Mouse (Mus musculus) cerebellum, postnatal 36 days (tissue): Measurements from ENCODE around the gene Slc22a27.
"Not testable (repeated sequence)": the region's sequence is repeated elsewhere in the genome, so short reads cannot be mapped to it uniquely, and the experiment has no call there.

Source experiments
- DNase-seq, 2 experiments: peaks; one replicate each; pipeline ENCODE4 v3.0.0; 2021 to 2022; ENCODE audit warnings: mixed read lengths in 2 of 2

The Slc22a27 gene

GRCm38 (mm10) chr19:7965927-7966326 is at the start of gene Slc22a27:
Gene Slc22a27, minus strand, starts transcription at chr19:7966027.
- DNase-seq, result not testable (repeated sequence)

GRCm38 (mm10) chr19:8011596-8011995 is 45.8 kb upstream of the Slc22a27 start:
- DNase-seq, result not testable (repeated sequence)

- DNase-seq, result not testable (repeated sequence)
These were observed 43.3 kb upstream of the Slc22a27 start for GRCm38 (mm10) chr19:8009086-8009485.

- DNase-seq, result no peak
These were observed 2.9 kb upstream of the Slc22a27 start for GRCm38 (mm10) chr19:7968703-7969102.

GRCm38 (mm10) chr19:7966550-7966949 is 723 bp upstream of the Slc22a27 start:
- not testable (repeated sequence) for DNase-seq

GRCm38 (mm10) chr19:7939391-7939790 is 26.4 kb downstream of the Slc22a27 start:
- not testable (repeated sequence) for DNase-seq

- DNase-seq, result no peak
These were observed 89.2 kb downstream of the Slc22a27 start for GRCm38 (mm10) chr19:7876626-7877025.

- DNase-seq, result no peak
These were observed 136.0 kb downstream of the Slc22a27 start for GRCm38 (mm10) chr19:7829851-7830250.
